8 mouse cellular contexts compared by ENCODE assay signal in the genomic region with DNA sequence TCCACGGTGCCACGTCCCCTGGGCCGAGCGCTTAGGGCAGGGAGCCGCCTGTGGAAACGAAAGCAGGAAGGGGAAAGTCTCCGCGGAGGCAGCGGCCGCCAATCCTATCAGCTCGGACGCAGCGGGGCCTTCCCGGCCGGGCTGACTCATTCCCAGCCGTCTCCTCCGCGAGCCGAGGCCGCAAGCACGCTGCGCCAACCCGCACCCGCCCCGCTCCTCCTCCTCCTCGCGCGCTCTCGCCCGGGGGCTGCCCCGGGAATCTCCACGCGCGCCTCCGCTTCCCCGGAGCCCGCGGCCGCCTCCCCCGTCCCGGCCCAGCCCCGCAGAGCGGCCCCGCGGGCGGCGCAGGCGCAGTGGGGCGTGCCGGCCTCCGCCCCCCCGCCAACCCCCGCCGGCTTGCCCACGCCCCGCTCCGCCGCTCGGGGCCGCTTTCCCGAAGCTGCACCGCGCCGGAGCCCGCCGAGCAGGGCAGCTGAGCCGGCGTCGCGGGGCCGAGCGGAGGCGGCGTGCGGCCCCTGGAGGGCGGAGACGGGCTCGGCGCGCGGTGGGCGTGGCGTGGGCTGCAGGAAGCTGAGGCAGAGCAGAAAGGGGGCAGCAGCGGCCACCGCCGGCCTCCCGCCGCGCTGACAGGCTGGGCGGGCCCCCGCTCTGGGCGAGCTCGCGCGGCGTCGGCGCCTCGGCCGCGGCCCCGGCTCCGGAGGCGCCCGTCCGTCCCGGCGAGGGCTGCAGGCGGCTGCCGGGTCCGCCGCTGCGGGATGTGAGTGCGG. TPM values are rescaled to one million over a fixed set of nuclear protein-coding genes. Genes with fewer than 3 reads are reported as not detected.
DNase-seq lines count a peak whose midpoint lies in the region; ATAC-seq lines count a peak whose summit lies in the region.

A gene (plus strand): TSS at position 638 of the 767 bp plus-strand sequence.

- peak within 1 kb of the TSS; percentile 82 for H3K4me2 ChIP-seq in hindbrain, embryonic 15.5 days

- peak within 1 kb of the TSS; percentile 98 for H3K27ac ChIP-seq in hindbrain, embryonic 15.5 days (replicated peaks)

- peak; percentile 65 to 87 for DNase-seq in cerebellum, postnatal 4 days (ENCODE audit: low spot score in 2 of 2)
- DNase-seq in gastrocnemius, adult 18-20 months (ENCODE audit: low spot score): peak; percentile 92
- peak; percentile 71 to 86 for DNase-seq in left cerebral cortex, adult 8-10 months (ENCODE audit: low spot score in 2 of 2)
- peak; percentile 91 for DNase-seq in right cerebral cortex, adult 18-20 months
- DNase-seq in urinary bladder, adult 2 months (ENCODE audit: low spot score): peak; percentile 92

- H3K9me3 ChIP-seq in hindbrain, embryonic 15.5 days: no peaks in the 10 kb centered on the region

- H3K27me3 ChIP-seq in hindbrain, embryonic 15.5 days: no peaks in the 10 kb centered on the region

- H3K36me3 ChIP-seq in hindbrain, embryonic 15.5 days: no peaks in the 10 kb centered on the region

- H3K9ac ChIP-seq in hindbrain, embryonic 15.5 days: peak within 1 kb of the TSS; percentile 91

- peak within 1 kb of the TSS; percentile 91 for H3K4me3 ChIP-seq in hindbrain, embryonic 15.5 days

- peak; percentile 61 for ATAC-seq in activated CD4-positive, CD25-positive, alpha-beta regulatory T cell, adult 4 months
- ATAC-seq in hindbrain, embryonic 15.5 days (ENCODE audit: low FRiP score, low read depth): peak; percentile 95
- ATAC-seq in megakaryocyte, adult 5-6 weeks (ENCODE audit: poor library complexity, severe bottlenecking): peak; percentile 84

- under 1% methylated on average over 70 of the region's 114 CpGs for WGBS in hindbrain, embryonic 15.5 days

- H3K4me1 ChIP-seq in hindbrain, embryonic 15.5 days (replicated peaks): peaks cover 57% of the 10 kb centered on the region

RNA-seq across cellular contexts. Expression of the gene that starts here (rescaled TPM):
- 10 to 100 TPM; 20.1 to 20.5 TPM for polyA plus RNA-seq in activated CD4-positive, CD25-positive, alpha-beta regulatory T cell, adult 4 months (2017; shearing (Covaris generic))
- total RNA-seq in gastrocnemius, adult 18-20 months (2021): 10 to 100 TPM; 20.0 to 24.5 TPM
- polyA plus RNA-seq in hindbrain, embryonic 15.5 days (2015; fragmentation: Nextera tagmentation; extraction: Ambion mirVana): 13.9 and 15.4 TPM in 2 replicates
- total RNA-seq in left cerebral cortex, adult 8-10 months (2022): 10 to 100 TPM; 34.2 to 39.8 (median 35.1) TPM
- 74.6 and 82.1 TPM in 2 replicates for total RNA-seq in megakaryocyte, adult 5-6 weeks (2015)
- total RNA-seq in megakaryocyte, adult 5-6 weeks (2017): 80.8 and 83.2 TPM in 2 replicates
- polyA plus RNA-seq in urinary bladder, adult 2 months (2012; rRNA removed): 35.5 and 35.8 TPM in 2 replicates

Comparison
In these comparisons a context has a peak if more than half of its experiments do, and no peak if none do; other contexts are left out.
1. Peak in every context shown above with its lines: DNase-seq, ATAC-seq, H3K4me3 ChIP-seq and H3K27ac ChIP-seq.